Mouse (Mus musculus) gastrocnemius, postnatal 14 days (tissue): Measurements from ENCODE around the gene Ggta1. TPM values are rescaled to one million over a fixed set of nuclear protein-coding genes. Genes with fewer than 3 reads are reported as not detected.

ENCODE experiments used
- DNase-seq: peaks from one replicate; pipeline ENCODE4 v3.0.0; 2021; ENCODE audit warnings: mixed read lengths
- intact Hi-C: fragments of 180-260 bp; cut with DNase I; formaldehyde crosslinking; loops from one replicate; pipeline ENCODE4 v1.15.1; 2025; ENCODE audit warnings: low total_unique reads
- total RNA-seq, 2 experiments: library from RNA; stranded (reverse); gene quantifications; 2 replicates each; pipeline ENCODE4 v1.2.3; 2021

The Ggta1 gene
- total RNA-seq, 2 experiments from 2014 or later, result 11.1 to 15.6 TPM

GRCm38 (mm10) chr2:35367629-35368028, 95.4 kb downstream of the Ggta1 start, which contains the start of gene 4930568D16Rik:
4930568D16Rik (minus strand) TSS chr2:35367729.
- intact Hi-C loops, result no loop called here
- no peak for DNase-seq

Other genes with a start within 250 kb of the Ggta1 start
- 100 to 1,000 TPM; 177 to 231 TPM for gene Gsn, start 206.9 kb downstream of the Ggta1 start, total RNA-seq
- 10 to 100 TPM; 20.1 to 22.2 TPM for gene Stom, start 126.3 kb downstream of the Ggta1 start, total RNA-seq
- gene 4930568D16Rik, start 95.5 kb downstream of the Ggta1 start, total RNA-seq, result not detected
- not detected for gene 4930402F06Rik, start 66.1 kb downstream of the Ggta1 start, total RNA-seq
- 10 to 100 TPM; 42.8 to 46.3 TPM for gene Dab2ip, start 95.0 kb upstream of the Ggta1 start, total RNA-seq